Mouse (Mus musculus): ENCODE measurements at regions not wholly inside any gene's neighbourhood (a gene's known extent, or its start where the extent isn't known, plus 50 kb on each side); places are given as distances from the start of the nearest gene placed in this dataset.

GRCm38 (mm10) chr5:45027876-45028275 is 228.4 kb upstream of the Ldb2 start:
- TF ChIP-seq POLR2A (IDR thresholded peaks at IDR 0.05; ENCODE audit: borderline replicate concordance, extremely low read depth, low read depth, low read length) (no peak), CTCF (IDR thresholded peaks at IDR 0.05; ENCODE audit: insufficient read depth, low read length) (no peak)

All from lung, adult 2 months (tissue).